Mouse (Mus musculus): ENCODE measurements around the gene Zfp956. TPM values are rescaled to one million over a fixed set of nuclear protein-coding genes. Genes with fewer than 3 reads are reported as not detected.

Zfp956 gene
- 3.4 and 3.6 TPM in 2 replicates for polyA plus RNA-seq (2015; fragmentation: Nextera tagmentation; extraction: Ambion mirVana)

DNA sequence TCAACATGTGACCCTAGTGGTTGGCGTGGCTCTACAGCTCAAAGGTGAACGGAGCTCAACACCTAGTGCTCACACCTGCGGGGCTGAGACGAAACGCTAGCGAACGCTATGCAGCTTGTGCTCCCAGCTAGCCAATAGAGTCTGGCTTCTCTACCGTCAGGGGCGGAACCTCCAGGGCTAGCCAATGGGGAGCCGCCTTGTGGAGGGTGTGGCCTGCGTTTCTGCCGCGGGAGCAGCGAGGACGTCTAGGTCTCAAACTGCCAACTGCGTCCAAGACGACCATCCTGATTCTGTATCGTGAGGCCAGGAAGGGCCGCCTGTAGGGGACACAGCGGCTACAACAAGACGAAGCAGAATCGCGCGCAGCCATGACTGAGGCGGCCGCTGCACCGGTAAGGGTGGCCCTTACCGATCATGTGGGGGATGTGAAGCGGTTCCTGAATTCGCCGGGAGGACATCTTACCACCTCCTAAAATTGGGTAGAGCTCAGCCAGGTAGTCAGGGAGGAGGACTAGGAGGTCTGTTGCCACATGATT lies at the start of gene Zfp956:
Gene Zfp956, plus strand, starts transcription at position 200 of the 536 bp plus-strand sequence.

DNA sequence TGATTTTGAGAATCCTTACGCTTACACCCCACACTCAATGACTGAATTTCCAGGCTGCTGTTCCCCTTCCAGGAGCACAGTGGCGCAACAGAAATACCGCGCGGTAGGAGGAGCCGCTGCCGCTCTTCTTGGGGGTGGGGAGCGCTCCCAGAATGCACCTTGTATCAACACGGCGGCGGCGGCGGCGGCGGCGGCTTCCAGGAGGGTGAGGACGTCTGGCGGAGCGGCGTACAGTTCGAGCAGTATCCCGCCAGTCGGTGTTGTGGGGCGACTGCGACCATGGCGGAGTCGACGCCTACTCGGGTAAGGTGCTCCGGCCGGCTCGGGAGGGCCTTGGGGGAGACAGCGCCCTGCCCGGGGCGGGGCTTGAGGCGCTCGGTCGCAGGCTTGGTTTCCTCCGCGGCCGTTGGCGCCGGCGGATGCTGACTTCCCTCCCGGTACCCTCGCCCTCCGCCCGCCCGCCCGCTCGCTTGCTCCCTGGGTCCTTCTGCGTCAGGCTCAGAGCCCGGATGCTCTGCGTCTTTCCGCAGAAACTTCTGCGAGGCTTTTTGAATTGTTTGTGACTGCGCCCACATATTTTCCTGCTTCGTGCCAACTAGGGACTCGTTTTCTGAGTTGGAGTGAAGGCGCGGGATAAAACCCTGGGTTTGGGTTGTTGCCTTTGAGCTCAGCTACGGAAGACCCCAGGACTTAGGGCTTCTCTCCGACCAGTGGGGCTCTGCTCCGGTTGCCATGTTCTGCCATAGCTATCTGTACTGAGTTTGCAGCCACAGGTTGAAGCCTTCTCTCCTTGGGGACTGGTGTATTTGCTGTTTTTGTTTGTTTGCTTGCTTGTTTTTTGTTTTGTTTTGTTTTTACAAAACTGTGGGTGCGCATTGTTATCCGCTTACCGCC lies 32.5 kb upstream of the Zfp956 start, which contains the start of gene Zfp212:
Gene Zfp212, plus strand, starts transcription at position 30 of the 894 bp plus-strand sequence.

Other genes starting within 250 kb of the Zfp956 start
- gene Pdia4, start 140.0 kb upstream of the Zfp956 start, polyA plus RNA-seq (2015; fragmentation: Nextera tagmentation; extraction: Ambion mirVana) = 37.8 and 55.3 TPM in 2 replicates
- gene Zfp786, start 122.5 kb upstream of the Zfp956 start, polyA plus RNA-seq (2015; fragmentation: Nextera tagmentation; extraction: Ambion mirVana) = 0.69 and 1.1 TPM in 2 replicates
- gene Zfp398, start 117.7 kb upstream of the Zfp956 start, polyA plus RNA-seq (2015; fragmentation: Nextera tagmentation; extraction: Ambion mirVana) = 3.2 and 3.4 TPM in 2 replicates
- gene Zfp282, start 76.2 kb upstream of the Zfp956 start, polyA plus RNA-seq (2015; fragmentation: Nextera tagmentation; extraction: Ambion mirVana) = 6.3 and 7.1 TPM in 2 replicates
- 6.9 and 8.7 TPM in 2 replicates for gene Zfp212, start 32.9 kb upstream of the Zfp956 start, polyA plus RNA-seq (2015; fragmentation: Nextera tagmentation; extraction: Ambion mirVana)
- gene Zfp777, start 95.5 kb downstream of the Zfp956 start, polyA plus RNA-seq (2015; fragmentation: Nextera tagmentation; extraction: Ambion mirVana) = 3.0 and 3.2 TPM in 2 replicates
- 7.6 and 8.7 TPM in 2 replicates for gene Zfp746, start 133.2 kb downstream of the Zfp956 start, polyA plus RNA-seq (2015; fragmentation: Nextera tagmentation; extraction: Ambion mirVana)